Mouse (Mus musculus) heart, embryonic 10.5 days (tissue): ENCODE results near the gene Krt2. TPM values are rescaled to one million over a fixed set of nuclear protein-coding genes. Genes with fewer than 3 reads are reported as not detected.

Experiments used
- DNase-seq: peaks from one replicate; pipeline ENCODE4 v3.0.0-alpha.2; 2017; ENCODE audit warnings: low spot score
- H3K27ac ChIP-seq: fragments of 300-500 bp; sonication (generic); 2 replicates; pipeline ENCODE4 v1.5.1; 2016; ENCODE audit warnings: mild to moderate bottlenecking
- H3K27me3 ChIP-seq: fragments of 300-500 bp; sonication (generic); 2 replicates; pipeline ENCODE4 v1.6.1; 2016; ENCODE audit warnings: mild to moderate bottlenecking; ENCODE audit not compliant: poor library complexity, insufficient read depth, severe bottlenecking
- H3K36me3 ChIP-seq: fragments of 300-500 bp; sonication (generic); 2 replicates; pipeline ENCODE4 v1.6.1; 2016; ENCODE audit warnings: mild to moderate bottlenecking, moderate library complexity
- H3K4me1 ChIP-seq: fragments of 300-500 bp; sonication (generic); 2 replicates; pipeline ENCODE4 v1.6.1; 2016; ENCODE audit warnings: mild to moderate bottlenecking
- H3K4me3 ChIP-seq: fragments of 300-500 bp; sonication (generic); 2 replicates; pipeline ENCODE4 v1.5.1; 2016; ENCODE audit warnings: mild to moderate bottlenecking, moderate library complexity
- H3K9me3 ChIP-seq: fragments of 300-500 bp; sonication (generic); 2 replicates; pipeline ENCODE4 v1.6.1; 2016; ENCODE audit warnings: mild to moderate bottlenecking, moderate library complexity
- WGBS: fragments of 180-500 bp; shearing (Covaris S2); methylation state at CpG from one replicate; pipeline ENCODE4 v1.1.7; 2016; 5-methylcytosine and 5-hydroxymethylcytosine counted together
- polyA plus RNA-seq: library from polyadenylated mRNA; unstranded; fragments of >200 nt; fragmentation: Nextera tagmentation; extraction: Ambion mirVana; gene quantifications from 2 replicates; pipeline ENCODE4 v1.2.1, GENCODE M21; 2016

The Krt2 gene
- polyA plus RNA-seq, 1 experiment from 2014 or later = not detected

DNA sequence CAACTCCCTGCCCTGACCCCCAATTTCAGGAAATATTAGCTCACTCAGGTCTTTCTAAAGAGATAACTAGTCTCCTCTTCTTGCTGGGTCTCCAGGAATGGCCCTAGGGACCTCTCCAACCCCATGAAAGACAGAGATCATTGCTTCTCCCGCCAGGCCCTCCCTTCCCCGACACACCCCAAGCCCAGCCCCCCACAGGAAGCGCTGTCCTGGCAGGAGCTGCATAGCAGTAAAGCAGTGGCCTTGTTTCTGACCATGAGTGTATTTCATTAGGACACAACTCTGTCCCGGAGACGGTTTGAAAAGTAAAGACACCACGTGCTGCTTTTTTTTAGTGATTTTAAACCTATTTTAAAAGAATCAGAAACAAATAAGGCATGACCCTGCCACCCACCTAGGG, 15.2 kb upstream of the Krt2 start:
- no peak overlapping the region for H3K27ac ChIP-seq
- no peaks in the 10 kb centered on the region for H3K4me1 ChIP-seq
- 45% methylated on average over 6 of the region's 6 CpGs for whole genome bisulfite sequencing

DNA sequence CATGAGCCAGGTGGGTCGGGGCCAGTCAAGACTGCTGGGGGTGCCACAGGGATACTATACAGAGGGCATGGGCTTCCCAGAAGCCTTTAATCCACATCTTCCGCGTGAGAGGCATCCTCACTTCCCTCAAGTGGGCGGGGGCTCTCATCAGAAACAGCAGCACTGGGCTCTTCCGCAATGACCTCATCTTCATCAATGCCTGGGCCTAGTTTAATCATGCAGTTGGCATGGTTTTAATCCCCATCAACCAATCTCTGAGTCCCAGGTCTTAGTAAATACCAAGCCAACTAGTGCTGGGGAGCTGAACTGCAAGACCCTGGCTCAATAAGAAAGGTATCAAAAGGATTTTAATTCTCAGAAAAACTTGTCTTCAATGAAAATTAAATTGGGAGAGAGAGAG, 11.5 kb upstream of the Krt2 start:
- H3K4me1 ChIP-seq = peaks cover 14% of the 10 kb centered on the region; the same call in 1 of the 2 replicates
- 0 out of 2 replicates have a peak, but pooled peaks cover 14% of the 10 kb centered on the region for H3K27me3 ChIP-seq
- no peak for DNase-seq
- no peaks in the 10 kb centered on the region for H3K9me3 ChIP-seq
- H3K4me3 ChIP-seq = no peak overlapping the region
- H3K36me3 ChIP-seq = no peaks in the 10 kb centered on the region
- H3K27ac ChIP-seq = no peak overlapping the region
- 69% methylated on average over 5 of the region's 5 CpGs for WGBS

More for the DNA sequence above, 15.2 kb upstream of the Krt2 start:
- no peak overlapping the region for H3K4me3 ChIP-seq
- no peaks in the 10 kb centered on the region for H3K9me3 ChIP-seq
- DNase-seq = no peak
- peaks cover 5% of the 10 kb centered on the region; the same call in 1 of the 2 replicates for H3K27me3 ChIP-seq
- H3K36me3 ChIP-seq = no peaks in the 10 kb centered on the region

DNA sequence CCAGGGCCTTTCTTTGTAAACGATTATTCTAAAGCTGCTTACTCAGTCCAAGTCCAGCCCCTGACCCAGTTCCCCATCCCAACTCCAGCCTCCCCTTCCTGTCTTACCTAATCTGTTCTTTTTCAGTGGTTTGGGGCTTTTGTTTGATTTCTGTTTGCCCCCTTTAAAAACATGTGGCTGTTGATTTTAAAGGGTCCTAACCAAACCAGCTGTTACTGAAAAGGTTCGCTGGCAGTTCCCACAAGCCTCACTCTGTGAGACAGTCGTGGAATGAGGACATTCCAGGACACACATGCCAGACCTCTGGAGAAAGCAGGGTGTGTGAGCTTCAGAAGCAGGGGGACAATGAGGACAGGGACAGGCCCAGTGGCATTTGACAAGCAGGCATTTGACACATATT, 3.8 kb upstream of the Krt2 start:
- Histone ChIP-seq H3K4me1 (peaks cover 21% of the 10 kb centered on the region; the same call in 1 of the 2 replicates), H3K9me3 (no peaks in the 10 kb centered on the region), H3K27ac (no peak overlapping the region), H3K27me3 (peaks cover 22% of the 10 kb centered on the region), H3K4me3 (no peak overlapping the region), H3K36me3 (no peaks in the 10 kb centered on the region)
- WGBS = 25% methylated on average over 3 of the region's 3 CpGs
- no peak for DNase-seq

DNA sequence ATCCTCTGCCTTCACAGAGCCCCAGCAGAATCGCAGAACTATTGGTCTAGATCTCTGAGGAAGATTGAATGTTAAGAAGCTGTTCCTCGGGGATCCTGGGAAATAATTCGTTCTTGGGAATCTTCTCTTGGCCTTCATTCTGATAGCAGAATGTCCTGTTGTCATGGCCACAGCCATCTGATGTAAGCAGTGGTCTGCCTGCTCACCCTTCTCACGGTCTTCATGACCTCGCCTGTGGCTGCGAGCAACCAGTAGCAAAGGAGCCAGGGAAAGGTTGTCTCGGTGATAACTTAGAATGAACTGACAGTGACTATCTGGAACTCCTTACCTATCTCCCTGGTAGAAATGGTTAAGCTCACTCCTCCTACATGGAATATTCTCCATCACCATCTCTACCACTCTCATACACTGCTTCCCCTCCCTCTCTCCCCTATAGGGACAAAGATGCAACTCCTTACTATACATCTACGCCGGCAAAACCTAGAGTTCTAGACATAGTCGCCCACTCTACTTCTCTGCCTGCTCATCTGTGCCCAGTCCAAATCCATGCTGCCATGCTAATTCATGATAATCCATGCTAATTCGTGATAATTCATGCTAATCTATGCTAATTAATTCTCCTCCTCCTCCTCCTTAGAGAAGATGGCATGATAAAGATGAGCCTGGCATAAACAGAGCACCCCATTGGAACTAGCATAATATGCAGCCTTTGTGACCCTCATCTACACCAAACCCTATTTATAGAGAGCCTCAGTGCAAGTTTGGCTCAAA, 14.7 kb downstream of the Krt2 start:
- peaks cover 34% of the 10 kb centered on the region for H3K27me3 ChIP-seq
- 79% methylated on average over 11 of the region's 11 CpGs for whole genome bisulfite sequencing
- DNase-seq = no peak

DNA sequence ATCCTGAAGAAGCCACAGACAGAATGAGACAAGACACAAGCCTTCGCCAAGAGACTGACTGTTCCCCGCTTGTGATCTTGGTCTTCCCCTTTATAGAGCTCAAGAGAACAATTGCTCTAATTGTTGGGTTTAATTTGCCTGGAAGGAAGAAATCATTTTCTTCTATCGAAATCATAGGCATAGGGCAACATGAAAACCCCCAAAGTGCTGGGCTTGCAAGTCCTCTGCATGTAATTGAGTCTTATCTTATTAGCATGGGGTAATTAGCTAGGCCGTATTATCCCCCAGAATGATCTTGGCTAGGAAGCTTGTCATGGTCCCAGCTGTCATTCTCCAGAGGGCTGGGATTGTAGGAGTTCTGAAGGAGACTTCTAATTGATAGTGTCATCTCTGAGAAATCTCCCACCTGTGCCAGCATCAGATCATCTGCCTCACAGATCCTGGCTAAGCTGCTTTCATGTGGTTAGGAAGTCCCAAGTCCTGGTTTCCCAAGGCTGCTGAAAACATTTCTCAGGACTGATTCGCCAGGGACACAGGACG, 15.6 kb downstream of the Krt2 start, which contains the start of gene Krt73:
TSS of gene Krt73 (minus strand) at position 51 of the 540 bp plus-strand sequence.
- H3K36me3 ChIP-seq = no peaks in the 10 kb centered on the region
- no peaks in the 10 kb centered on the region for H3K4me1 ChIP-seq
- no peak for DNase-seq
- peaks cover 42% of the 10 kb centered on the region for H3K27me3 ChIP-seq
- WGBS = 76% methylated on average over 6 of the region's 6 CpGs
- H3K9me3 ChIP-seq = no peaks in the 10 kb centered on the region
- H3K4me3 ChIP-seq = no peak within 1 kb of the TSS
- H3K27ac ChIP-seq = no peak within 1 kb of the TSS

More for the DNA sequence above, 14.7 kb downstream of the Krt2 start:
- no peaks in the 10 kb centered on the region for H3K36me3 ChIP-seq
- H3K4me3 ChIP-seq = no peak overlapping the region
- H3K27ac ChIP-seq = no peak overlapping the region
- no peaks in the 10 kb centered on the region for H3K9me3 ChIP-seq
- H3K4me1 ChIP-seq = no peaks in the 10 kb centered on the region

DNA sequence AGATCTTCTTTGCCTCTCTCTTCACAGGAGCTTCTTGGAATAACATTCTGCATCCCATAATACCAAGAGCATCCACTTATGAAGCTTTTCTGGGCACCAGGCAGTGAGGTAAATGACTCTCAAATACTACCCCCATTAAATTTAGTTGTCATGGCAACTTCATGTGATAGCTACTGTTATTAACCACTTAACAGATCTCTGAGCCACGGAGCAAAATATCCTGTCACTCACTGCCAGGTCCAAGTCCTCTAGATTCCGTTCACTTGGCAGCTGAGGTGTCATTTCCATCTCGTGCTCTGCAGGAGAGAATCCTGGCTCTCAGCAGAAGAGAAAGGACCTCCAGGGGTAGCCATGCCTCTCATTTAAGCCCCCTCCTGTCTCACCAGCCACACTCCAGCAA, 27.1 kb downstream of the Krt2 start:
- WGBS = 26% methylated on average over 3 of the region's 3 CpGs
- Histone ChIP-seq H3K27me3 (peaks cover 35% of the 10 kb centered on the region), H3K27ac (no peak overlapping the region), H3K4me3 (no peak overlapping the region), H3K36me3 (no peaks in the 10 kb centered on the region), H3K4me1 (no peaks in the 10 kb centered on the region), H3K9me3 (no peaks in the 10 kb centered on the region)
- DNase-seq = no peak

DNA sequence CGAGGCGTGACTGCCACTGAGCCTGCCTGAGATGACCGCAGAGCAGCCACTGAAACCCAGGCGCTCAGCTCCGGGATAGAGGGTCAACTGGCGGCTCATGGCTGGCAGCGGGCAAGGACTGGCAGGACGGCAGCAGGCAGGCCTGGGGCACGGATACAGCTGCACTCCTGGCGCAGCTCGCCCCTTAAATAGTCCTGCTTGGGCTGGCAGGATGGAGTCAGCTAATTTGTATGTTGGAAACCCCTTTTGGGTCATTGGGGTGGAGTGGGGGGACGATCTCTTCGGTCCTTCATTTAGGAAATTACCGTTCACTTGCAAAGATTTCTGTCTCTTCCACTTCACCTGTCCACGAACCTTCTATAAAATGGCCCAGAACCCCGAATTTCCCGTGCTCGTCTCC, 31.6 kb downstream of the Krt2 start, which contains the start of gene Krt72:
TSS of gene Krt72 (minus strand) at position 101 of the 400 bp plus-strand sequence.
- H3K4me1 ChIP-seq = no peaks in the 10 kb centered on the region
- H3K27ac ChIP-seq = no peak within 1 kb of the TSS
- no peak within 1 kb of the TSS for H3K4me3 ChIP-seq
- no peaks in the 10 kb centered on the region for H3K9me3 ChIP-seq
- no peak for DNase-seq
- 81% methylated on average over 18 of the region's 18 CpGs for WGBS
- peaks cover 29% of the 10 kb centered on the region for H3K27me3 ChIP-seq
- no peaks in the 10 kb centered on the region for H3K36me3 ChIP-seq

DNA sequence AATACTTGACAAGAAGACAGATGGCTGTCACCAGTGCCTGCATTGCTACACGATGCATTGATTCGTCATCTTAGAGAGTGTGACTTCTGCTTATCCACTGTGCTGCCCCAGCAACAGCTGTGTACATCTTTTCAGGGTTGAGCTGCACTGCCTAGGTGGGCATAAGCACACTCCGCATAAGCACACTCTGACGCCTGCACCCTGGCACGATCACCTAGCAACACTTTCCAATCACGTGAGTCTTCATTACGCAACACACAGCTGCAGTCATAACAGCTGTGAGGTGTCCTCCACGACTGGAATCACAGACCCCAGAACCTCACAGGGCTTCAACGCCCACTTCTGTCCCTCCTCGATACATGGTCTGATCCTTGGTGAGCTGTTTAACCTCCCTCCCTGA, 44.5 kb downstream of the Krt2 start:
- WGBS = 85% methylated on average over 10 of the region's 10 CpGs
- no peak overlapping the region for H3K27ac ChIP-seq
- H3K4me3 ChIP-seq = no peak overlapping the region
- no peaks in the 10 kb centered on the region for H3K36me3 ChIP-seq
- H3K4me1 ChIP-seq = no peaks in the 10 kb centered on the region
- DNase-seq = no peak
- H3K27me3 ChIP-seq = peaks cover 57% of the 10 kb centered on the region
- no peaks in the 10 kb centered on the region for H3K9me3 ChIP-seq

DNA sequence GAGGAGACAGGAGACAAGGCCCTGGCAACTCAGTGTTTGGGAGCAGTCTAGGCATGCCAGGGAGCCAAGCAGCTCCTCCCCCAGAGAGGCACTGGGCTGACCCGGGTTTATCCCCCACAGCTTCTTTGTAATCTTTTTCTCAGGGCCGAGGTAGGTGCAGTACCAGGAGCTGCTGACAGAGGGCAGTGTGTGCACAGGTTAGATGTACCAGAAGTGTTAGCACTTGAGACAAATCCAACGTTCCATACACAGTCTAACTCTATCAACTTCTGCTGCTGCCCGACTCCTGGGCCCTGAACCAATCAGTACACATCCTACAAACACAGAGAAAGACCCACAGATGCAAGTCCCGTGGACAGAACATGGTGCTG, 45.3 kb downstream of the Krt2 start:
- Histone ChIP-seq H3K36me3 (no peaks in the 10 kb centered on the region), H3K4me3 (no peak overlapping the region), H3K27me3 (peaks cover 55% of the 10 kb centered on the region), H3K9me3 (no peaks in the 10 kb centered on the region), H3K4me1 (no peaks in the 10 kb centered on the region), H3K27ac (no peak overlapping the region)
- WGBS = 8% methylated on average over 5 of the region's 5 CpGs
- DNase-seq = peak; percentile 84

DNA sequence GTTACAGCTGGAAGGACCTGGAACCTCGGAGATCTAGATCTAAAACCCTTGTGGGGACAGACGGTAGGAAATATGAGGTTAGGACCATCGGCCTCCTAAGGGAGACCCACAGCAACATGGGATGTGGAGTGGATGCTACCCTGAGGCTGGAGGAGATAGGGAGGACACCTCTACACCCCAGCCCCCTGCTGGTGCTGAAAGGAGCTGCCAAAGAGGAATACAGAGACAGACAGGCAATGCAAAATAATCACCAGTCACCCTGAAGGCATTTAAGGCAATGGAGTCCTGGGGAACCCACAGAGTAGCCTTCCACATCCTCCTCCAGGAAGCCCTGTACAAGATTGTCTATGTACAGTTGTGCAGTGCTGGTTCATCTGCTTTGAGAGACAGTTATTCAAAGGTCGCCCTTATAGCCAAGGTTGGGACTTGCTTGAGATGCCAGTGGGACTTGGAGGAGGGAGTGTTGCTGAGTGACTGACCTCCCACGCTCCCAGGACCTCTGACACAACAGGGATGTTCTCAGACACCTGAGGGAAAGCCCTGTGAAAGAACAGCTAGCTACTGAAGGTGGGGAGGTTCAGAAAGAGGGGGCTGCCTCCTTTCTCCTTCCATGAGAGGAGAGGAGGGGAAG, 45.8 kb downstream of the Krt2 start:
- WGBS = 64% methylated on average over 5 of the region's 5 CpGs
- Histone ChIP-seq H3K27ac (no peak overlapping the region), H3K4me1 (no peaks in the 10 kb centered on the region), H3K4me3 (no peak overlapping the region), H3K27me3 (peaks cover 57% of the 10 kb centered on the region), H3K9me3 (no peaks in the 10 kb centered on the region), H3K36me3 (no peaks in the 10 kb centered on the region)
- no peak for DNase-seq

DNA sequence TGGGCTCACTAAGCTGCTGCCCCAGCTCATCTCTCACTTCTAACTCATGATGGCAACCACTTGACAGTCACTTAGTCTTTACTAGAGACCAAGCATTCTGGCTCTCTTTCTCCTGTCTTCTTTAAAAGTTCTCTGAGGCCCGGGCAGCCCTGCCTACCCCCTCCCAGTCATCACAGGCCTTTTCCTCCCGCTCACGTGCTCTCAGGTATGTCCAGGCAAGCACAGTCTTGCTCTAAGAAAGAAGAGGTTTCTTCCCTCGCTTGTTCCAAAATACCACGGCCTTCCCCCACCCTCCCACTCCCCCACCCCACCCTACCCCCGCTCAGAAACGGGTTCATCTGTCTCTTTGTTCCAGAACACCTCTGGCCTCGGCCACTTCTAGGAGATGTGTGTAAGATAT, 47.7 kb downstream of the Krt2 start:
- DNase-seq = no peak
- WGBS = 43% methylated on average over 8 of the region's 8 CpGs
- Histone ChIP-seq H3K4me1 (no peaks in the 10 kb centered on the region), H3K36me3 (no peaks in the 10 kb centered on the region), H3K9me3 (no peaks in the 10 kb centered on the region), H3K27ac (no peak overlapping the region), H3K27me3 (peaks cover 72% of the 10 kb centered on the region), H3K4me3 (no peak overlapping the region)
